Mouse (Mus musculus) midbrain, postnatal 0 days (tissue): ENCODE results near the gene Rhof. TPM values are rescaled to one million over a fixed set of nuclear protein-coding genes. Genes with fewer than 3 reads are reported as not detected.

Source experiments
- ATAC-seq: fragments of 200-750 bp; cut with Nextera tagmentation; 2 replicates; pipeline ENCODE4 v1.8.0; 2017; ENCODE audit warnings: moderate number of reproducible peaks, mild to moderate bottlenecking, moderate TSS enrichment, moderate library complexity; ENCODE audit not compliant: low FRiP score
- DNase-seq: peaks from one replicate; pipeline ENCODE4 v3.0.0-alpha.2; 2015; ENCODE audit warnings: low spot score
- H3K27ac ChIP-seq: fragments of 300-500 bp; sonication (generic); 2 replicates; pipeline ENCODE4 v1.5.1; 2014; ENCODE audit warnings: low read depth, mild to moderate bottlenecking, low read length, mixed read lengths
- H3K27me3 ChIP-seq: fragments of 300-500 bp; sonication (generic); 2 replicates; pipeline ENCODE4 v1.6.1; 2014; ENCODE audit warnings: low read length, control low read depth, mixed read lengths; ENCODE audit not compliant: insufficient read depth
- H3K36me3 ChIP-seq: fragments of 300-500 bp; sonication (generic); 2 replicates; pipeline ENCODE4 v1.6.1; 2014; ENCODE audit warnings: low read length, control low read depth, mixed read lengths; ENCODE audit not compliant: insufficient read depth
- H3K4me1 ChIP-seq: fragments of 300-500 bp; sonication (generic); 2 replicates; pipeline ENCODE4 v1.6.1; 2014; ENCODE audit warnings: mild to moderate bottlenecking, control low read depth, antibody characterized with exemption, low read length, mixed read lengths; ENCODE audit not compliant: insufficient read depth
- H3K4me2 ChIP-seq: fragments of 300-500 bp; sonication (generic); 2 replicates; pipeline ENCODE4 v1.6.1; 2014; ENCODE audit warnings: low read depth, mild to moderate bottlenecking, low read length, mixed read lengths; ENCODE audit not compliant: poor library complexity, severe bottlenecking
- H3K4me3 ChIP-seq: fragments of 300-500 bp; sonication (generic); 2 replicates; pipeline ENCODE4 v1.5.1; 2014; ENCODE audit warnings: low read depth, mild to moderate bottlenecking, low read length, moderate library complexity
- H3K9ac ChIP-seq: fragments of 300-500 bp; sonication (generic); replicated peaks from 2 replicates; pipeline ENCODE4 v1.6.1; 2014; ENCODE audit warnings: mild to moderate bottlenecking, low read length, moderate library complexity, mixed read lengths; ENCODE audit not compliant: poor library complexity, severe bottlenecking
- H3K9me3 ChIP-seq: fragments of 300-500 bp; sonication (generic); 2 replicates; pipeline ENCODE4 v1.6.1; 2016; ENCODE audit warnings: low read length, control low read depth
- CTCF ChIP-seq: IDR thresholded peaks from 2 replicates; pipeline ENCODE4 v1.5.1; 2016; ENCODE audit warnings: antibody characterized with exemption, mild to moderate bottlenecking
- WGBS: fragments of 180-500 bp; shearing (Covaris S2); extraction: QIAGEN DNeasy Blood & Tissue Kit; methylation state at CpG from one replicate; pipeline ENCODE4 v1.1.7; 2014; 5-methylcytosine and 5-hydroxymethylcytosine counted together
- polyA plus RNA-seq: library from polyadenylated mRNA; unstranded; fragments of >200 nt; fragmentation: Nextera tagmentation; extraction: Ambion mirVana; gene quantifications from 2 replicates; pipeline ENCODE4 v1.2.1, GENCODE M21; 2015
- total RNA-seq: library from RNA; depleted of rRNA; stranded (reverse); fragments of >200 nt; gene quantifications from 2 replicates; pipeline ENCODE4 v1.2.3, GENCODE M21; 2014

The Rhof gene
- total and polyA plus RNA-seq, 2 experiments from 2014 or later, result 41.7 to 47.8 TPM

DNA sequence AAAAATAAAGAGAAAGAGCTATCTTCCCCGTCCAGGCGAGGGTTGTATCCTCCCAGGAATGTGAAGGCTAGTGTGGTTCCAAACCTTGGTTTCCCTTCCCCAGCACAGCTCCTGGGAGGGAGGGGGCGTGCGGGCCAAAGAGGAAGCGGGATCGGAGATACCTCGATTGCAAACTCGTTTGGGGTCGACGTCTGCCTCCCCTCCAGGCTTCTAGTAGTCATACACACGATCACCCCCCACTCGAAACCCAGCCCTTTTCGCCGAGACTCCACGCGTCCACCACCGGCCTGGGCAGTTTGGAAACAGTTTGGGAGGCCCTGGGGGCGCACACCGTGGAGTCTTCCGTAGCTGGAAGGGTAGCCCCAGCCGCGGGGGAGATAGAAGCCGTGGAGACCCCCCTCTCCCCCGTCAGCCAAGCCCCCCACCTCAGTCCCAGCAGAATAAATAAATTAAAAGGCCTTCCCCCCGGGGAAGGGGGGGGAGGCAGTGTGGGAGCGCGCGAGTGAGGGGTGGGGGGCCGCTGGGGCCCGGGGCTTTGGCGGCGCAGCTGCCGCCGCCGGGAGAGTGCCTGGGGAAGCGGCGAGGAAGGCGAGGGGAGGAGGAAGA lies 9.2 kb upstream of the Rhof start:
- peaks cover 10% of the 10 kb centered on the region for H3K36me3 ChIP-seq
- no peaks in the 10 kb centered on the region for H3K9me3 ChIP-seq
- DNase-seq (peak; percentile 74), ATAC-seq (peak; percentile 35; the same call in 1 of the 2 replicates)
- no peak for TF ChIP-seq CTCF
- peak overlapping the region; percentile 97 for H3K9ac ChIP-seq
- H3K27ac ChIP-seq, result peak overlapping the region; percentile 99
- peak overlapping the region; percentile 99 for H3K4me2 ChIP-seq
- H3K27me3 ChIP-seq, result no peaks in the 10 kb centered on the region
- WGBS, result under 1% methylated on average over 29 of the region's 38 CpGs
- peaks cover 14% of the 10 kb centered on the region; the same call in 1 of the 2 replicates for H3K4me1 ChIP-seq
- H3K4me3 ChIP-seq, result peak overlapping the region; percentile 91

GRCm38 (mm10) chr5:123140694-123141554 lies 8.4 kb upstream of the Rhof start:
- TF ChIP-seq CTCF, result no peak
- Histone ChIP-seq H3K4me3 (peak overlapping the region; percentile 91), H3K9ac (peak overlapping the region; percentile 97), H3K9me3 (no peaks in the 10 kb centered on the region), H3K4me2 (peak overlapping the region; percentile 99), H3K27ac (peak overlapping the region; percentile 99), H3K27me3 (no peaks in the 10 kb centered on the region), H3K4me1 (peaks cover 21% of the 10 kb centered on the region), H3K36me3 (peaks cover 3% of the 10 kb centered on the region; the same call in 1 of the 2 replicates)
- WGBS, result under 1% methylated on average over 31 of the region's 31 CpGs
- peak; percentile 97 for DNase-seq
- ATAC-seq, result peak; percentile 67

- Histone ChIP-seq H3K9me3 (no peaks in the 10 kb centered on the region), H3K4me1 (peaks cover 20% of the 10 kb centered on the region), H3K9ac (peak overlapping the region; percentile 97), H3K4me3 (peak overlapping the region; percentile 91), H3K4me2 (peak overlapping the region; percentile 99), H3K36me3 (no peaks in the 10 kb centered on the region), H3K27ac (peak overlapping the region; percentile 99), H3K27me3 (no peaks in the 10 kb centered on the region)
- peak; percentile 34 for DNase-seq
- no peak for TF ChIP-seq CTCF
- no peak for ATAC-seq
- WGBS, result under 1% methylated on average over 28 of the region's 28 CpGs
These were observed 7.5 kb upstream of the Rhof start for GRCm38 (mm10) chr5:123139722-123140627.

- ATAC-seq (0 out of 2 replicates have a peak, but pooled peaks have one; percentile 17), DNase-seq (peak; percentile 90)
- WGBS, result 1% methylated on average over 38 of the region's 39 CpGs
- Histone ChIP-seq H3K27me3 (no peaks in the 10 kb centered on the region), H3K9ac (peak overlapping the region; percentile 97), H3K36me3 (no peaks in the 10 kb centered on the region), H3K9me3 (no peaks in the 10 kb centered on the region), H3K4me3 (peak overlapping the region; percentile 91), H3K4me1 (peaks cover 22% of the 10 kb centered on the region), H3K4me2 (peak overlapping the region; percentile 99), H3K27ac (peak overlapping the region; percentile 99)
- TF ChIP-seq CTCF, result no peak
These were observed 6.6 kb upstream of the Rhof start for GRCm38 (mm10) chr5:123138953-123139721.
